Mouse (Mus musculus): Measurements from ENCODE around the gene Atp6v0d1. TPM values are rescaled to one million over a fixed set of nuclear protein-coding genes. Genes with fewer than 3 reads are reported as not detected.

The Atp6v0d1 gene
- 92.7 and 102 TPM in 2 replicates for polyA plus RNA-seq (2014; fragmentation: Nextera tagmentation; extraction: Ambion mirVana)

DNA sequence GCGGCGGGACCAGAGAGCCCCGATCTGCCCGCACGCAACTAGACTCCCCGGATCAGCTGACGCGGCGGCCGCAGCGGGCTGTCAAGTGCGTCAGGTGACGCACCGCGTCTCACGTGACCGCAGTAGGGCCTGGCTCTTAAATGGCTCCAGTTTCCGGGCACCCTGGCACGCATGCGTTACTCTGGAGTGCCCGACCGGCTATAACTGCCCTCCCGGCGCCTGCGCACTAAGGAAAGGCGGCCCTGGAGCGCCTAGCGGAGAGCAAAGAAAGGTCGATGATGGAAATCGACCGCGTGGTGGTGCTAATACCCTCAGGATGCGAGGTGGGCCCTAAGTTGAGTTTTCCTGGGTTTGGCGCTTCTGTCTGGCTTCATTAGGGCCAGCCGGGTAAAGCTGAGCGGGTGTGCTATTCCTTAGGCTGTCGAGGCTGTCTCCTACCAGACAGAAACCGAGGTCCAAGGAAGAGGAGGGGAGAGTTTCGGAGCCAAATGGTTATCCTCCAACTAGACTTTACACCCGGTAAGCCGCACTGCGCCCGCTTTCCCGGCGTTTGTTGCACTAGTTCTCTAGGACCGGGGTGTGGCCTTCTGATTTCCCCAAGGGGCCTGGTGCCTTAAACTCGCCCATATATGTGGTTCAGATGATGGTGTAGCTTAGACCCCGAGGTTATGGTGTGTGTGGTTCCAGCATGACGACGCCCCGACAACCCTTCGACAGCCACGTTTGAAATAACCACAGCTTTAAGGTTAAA, at the start of gene Atp6v0d1:
Gene Atp6v0d1, minus strand, starts transcription at position 96 of the 751 bp plus-strand sequence.
- Histone ChIP-seq H3K4me3 (ENCODE audit: low read depth, low read length) (peak within 1 kb of the TSS; percentile 93), H3K9me3 (ENCODE audit: control insufficient read depth, low read length) (no peaks in the 10 kb centered on the region), H3K27me3 (replicated peaks; ENCODE audit: control insufficient read depth, insufficient read depth, low read length) (no peaks in the 10 kb centered on the region), H3K27ac (replicated peaks; ENCODE audit: low read depth, low read length) (peak within 1 kb of the TSS; percentile 75; the same call in 1 of the 2 replicates), H3K36me3 (ENCODE audit: control insufficient read depth, insufficient read depth, low read length) (no peaks in the 10 kb centered on the region), H3K4me2 (ENCODE audit: low read depth, low read length) (peak within 1 kb of the TSS; percentile 75), H3K9ac (ENCODE audit: low read depth, low read length) (peak within 1 kb of the TSS; percentile 87), H3K4me1 (ENCODE audit: control insufficient read depth, insufficient read depth, low read length) (no peaks in the 10 kb centered on the region; the same call in 1 of the 2 replicates)
- WGBS, result 4% methylated on average over 48 of the region's 53 CpGs
- peak; percentile 100 for DNase-seq (ENCODE audit: low spot score)
- ATAC-seq (ENCODE audit: low read depth), result peak; percentile 99

DNA sequence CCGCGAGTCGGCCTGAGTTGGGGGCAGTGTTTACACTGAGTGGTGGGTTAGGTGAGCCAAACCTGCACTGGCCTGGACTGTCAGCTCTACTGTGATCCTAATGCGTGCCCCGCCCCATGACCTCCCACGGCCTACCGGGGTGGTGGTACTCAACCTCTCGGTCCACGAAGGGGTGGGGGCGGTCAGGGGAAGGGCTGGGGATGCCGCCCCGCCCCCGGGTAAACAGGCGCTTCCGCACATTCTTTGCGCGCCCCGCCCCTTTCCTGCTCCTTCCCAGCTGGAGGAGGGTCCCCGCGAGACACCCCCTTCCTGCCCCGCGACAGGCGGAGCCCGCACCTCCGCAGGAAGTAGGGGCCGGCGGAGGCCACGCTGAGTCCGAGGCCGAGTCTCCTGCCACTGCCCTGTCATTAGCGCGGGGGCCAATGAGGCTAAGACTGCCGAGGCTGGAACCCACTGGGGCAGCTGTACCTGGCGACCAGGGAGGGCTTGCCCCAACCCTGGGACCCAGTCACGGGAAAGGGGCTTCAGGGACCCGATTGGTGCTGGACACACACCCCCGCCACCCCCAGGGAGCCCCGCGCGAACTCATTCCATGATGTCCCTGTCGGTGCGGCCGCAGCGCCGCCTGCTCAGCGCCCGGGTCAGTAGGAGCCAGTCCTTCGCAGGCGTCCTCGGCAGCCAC, 48.1 kb upstream of the Atp6v0d1 start:
- Histone ChIP-seq H3K27me3 (replicated peaks; ENCODE audit: control insufficient read depth, insufficient read depth, low read length) (peaks cover 14% of the 10 kb centered on the region; the same call in 1 of the 2 replicates), H3K9ac (ENCODE audit: low read depth, low read length) (peak overlapping the region; percentile 65), H3K4me1 (ENCODE audit: control insufficient read depth, insufficient read depth, low read length) (peaks cover 6% of the 10 kb centered on the region), H3K27ac (replicated peaks; ENCODE audit: low read depth, low read length) (no peak overlapping the region), H3K36me3 (ENCODE audit: control insufficient read depth, insufficient read depth, low read length) (peaks cover 41% of the 10 kb centered on the region), H3K9me3 (ENCODE audit: control insufficient read depth, low read length) (no peaks in the 10 kb centered on the region), H3K4me2 (ENCODE audit: low read depth, low read length) (peak overlapping the region; percentile 98), H3K4me3 (ENCODE audit: low read depth, low read length) (peak overlapping the region; percentile 51)
- DNase-seq (ENCODE audit: low spot score), result peak; percentile 74
- peak; percentile 55 for ATAC-seq (ENCODE audit: low read depth)
- WGBS, result 5% methylated on average over 28 of the region's 50 CpGs

DNA sequence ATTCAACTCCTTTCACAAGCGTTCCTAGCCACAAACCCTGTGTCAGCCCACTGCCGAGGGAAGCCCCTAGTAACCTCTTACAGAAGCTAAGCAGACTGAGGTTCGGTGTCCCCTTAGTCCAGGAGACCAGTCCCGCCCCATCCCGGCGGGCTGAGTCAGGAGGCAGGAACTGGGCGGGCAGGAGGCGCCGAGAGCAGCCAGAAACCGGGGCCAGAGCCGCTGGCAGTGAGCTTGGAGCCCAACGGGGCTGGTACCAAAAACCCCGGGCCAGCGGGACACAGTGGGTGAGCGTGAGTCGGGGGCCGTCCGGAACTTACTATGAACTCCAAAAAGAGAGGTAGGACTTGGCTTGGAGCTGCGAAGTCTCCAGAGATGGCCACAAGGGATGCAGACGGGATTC, 47.2 kb upstream of the Atp6v0d1 start:
- Histone ChIP-seq H3K4me1 (ENCODE audit: control insufficient read depth, insufficient read depth, low read length) (peaks cover 6% of the 10 kb centered on the region), H3K9ac (ENCODE audit: low read depth, low read length) (peak overlapping the region; percentile 31; the same call in 1 of the 2 replicates), H3K9me3 (ENCODE audit: control insufficient read depth, low read length) (no peaks in the 10 kb centered on the region), H3K27me3 (replicated peaks; ENCODE audit: control insufficient read depth, insufficient read depth, low read length) (peaks cover 14% of the 10 kb centered on the region; the same call in 1 of the 2 replicates), H3K27ac (replicated peaks; ENCODE audit: low read depth, low read length) (no peak overlapping the region), H3K4me2 (ENCODE audit: low read depth, low read length) (peak overlapping the region; percentile 98), H3K36me3 (ENCODE audit: control insufficient read depth, insufficient read depth, low read length) (peaks cover 32% of the 10 kb centered on the region), H3K4me3 (ENCODE audit: low read depth, low read length) (peak overlapping the region; percentile 51)
- ATAC-seq (ENCODE audit: low read depth) (0 out of 2 replicates have a peak, but pooled peaks have one; percentile 17), DNase-seq (ENCODE audit: low spot score) (no peak)
- WGBS, result 4% methylated on average over 20 of the region's 20 CpGs

GRCm38 (mm10) chr8:105611836-105612235, 46.0 kb upstream of the Atp6v0d1 start:
- peaks cover 20% of the 10 kb centered on the region for H3K36me3 ChIP-seq (ENCODE audit: control insufficient read depth, insufficient read depth, low read length)
- no peak for ATAC-seq (ENCODE audit: low read depth)

DNA sequence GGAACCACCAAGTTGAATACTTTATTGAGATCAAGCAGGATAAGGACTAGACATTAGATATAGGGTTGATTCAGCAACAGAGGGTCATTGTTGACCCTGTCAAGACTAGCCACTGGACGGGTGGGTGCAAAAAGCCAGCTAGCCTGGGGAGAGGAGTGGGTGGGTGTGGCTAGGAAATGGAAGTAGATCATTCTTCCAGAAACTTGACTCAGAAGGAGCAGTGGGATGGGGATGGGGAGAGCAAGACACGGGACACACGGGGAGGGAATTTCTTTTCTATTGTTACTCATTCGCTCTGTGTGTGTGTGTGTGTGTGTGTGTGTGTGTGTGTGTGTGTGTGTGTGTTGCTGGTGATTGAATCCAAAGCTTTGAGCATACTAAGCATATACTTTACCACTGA, 43.9 kb upstream of the Atp6v0d1 start:
- no peak overlapping the region for H3K4me3 ChIP-seq (ENCODE audit: low read depth, low read length)
- peaks cover 14% of the 10 kb centered on the region; the same call in 1 of the 2 replicates for H3K27me3 ChIP-seq (replicated peaks; ENCODE audit: control insufficient read depth, insufficient read depth, low read length)
- no peaks in the 10 kb centered on the region for H3K36me3 ChIP-seq (ENCODE audit: control insufficient read depth, insufficient read depth, low read length)
- 62% methylated on average over 4 of the region's 4 CpGs for WGBS
- DNase-seq (ENCODE audit: low spot score), result no peak
- no peak overlapping the region for H3K27ac ChIP-seq (replicated peaks; ENCODE audit: low read depth, low read length)
- peaks cover 18% of the 10 kb centered on the region for H3K4me1 ChIP-seq (ENCODE audit: control insufficient read depth, insufficient read depth, low read length)
- ATAC-seq (ENCODE audit: low read depth), result no peak
- no peak overlapping the region for H3K4me2 ChIP-seq (ENCODE audit: low read depth, low read length)
- no peaks in the 10 kb centered on the region for H3K9me3 ChIP-seq (ENCODE audit: control insufficient read depth, low read length)
- no peak overlapping the region for H3K9ac ChIP-seq (ENCODE audit: low read depth, low read length)

More at GRCm38 (mm10) chr8:105611836-105612235, 46.0 kb upstream of the Atp6v0d1 start:
- Histone ChIP-seq H3K9me3 (ENCODE audit: control insufficient read depth, low read length) (no peaks in the 10 kb centered on the region), H3K4me1 (ENCODE audit: control insufficient read depth, insufficient read depth, low read length) (peaks cover 10% of the 10 kb centered on the region), H3K4me3 (ENCODE audit: low read depth, low read length) (no peak overlapping the region), H3K27me3 (replicated peaks; ENCODE audit: control insufficient read depth, insufficient read depth, low read length) (peaks cover 14% of the 10 kb centered on the region; the same call in 1 of the 2 replicates), H3K4me2 (ENCODE audit: low read depth, low read length) (no peak overlapping the region), H3K27ac (replicated peaks; ENCODE audit: low read depth, low read length) (no peak overlapping the region), H3K9ac (ENCODE audit: low read depth, low read length) (no peak overlapping the region)
- WGBS, result 86% methylated on average over 9 of the region's 9 CpGs
- no peak for DNase-seq (ENCODE audit: low spot score)

- no peak overlapping the region for H3K4me3 ChIP-seq (ENCODE audit: low read depth, low read length)
- no peak overlapping the region for H3K4me2 ChIP-seq (ENCODE audit: low read depth, low read length)
- no peaks in the 10 kb centered on the region for H3K36me3 ChIP-seq (ENCODE audit: control insufficient read depth, insufficient read depth, low read length)
- 73% methylated on average over 2 of the region's 2 CpGs for WGBS
- peaks cover 18% of the 10 kb centered on the region for H3K4me1 ChIP-seq (ENCODE audit: control insufficient read depth, insufficient read depth, low read length)
- H3K27me3 ChIP-seq (replicated peaks; ENCODE audit: control insufficient read depth, insufficient read depth, low read length), result peaks cover 14% of the 10 kb centered on the region; the same call in 1 of the 2 replicates
- no peak overlapping the region for H3K27ac ChIP-seq (replicated peaks; ENCODE audit: low read depth, low read length)
- ATAC-seq (ENCODE audit: low read depth), result no peak
- no peak overlapping the region for H3K9ac ChIP-seq (ENCODE audit: low read depth, low read length)
- no peaks in the 10 kb centered on the region for H3K9me3 ChIP-seq (ENCODE audit: control insufficient read depth, low read length)
- no peak for DNase-seq (ENCODE audit: low spot score)
Observed at GRCm38 (mm10) chr8:105609355-105609754, 43.5 kb upstream of the Atp6v0d1 start.

DNA sequence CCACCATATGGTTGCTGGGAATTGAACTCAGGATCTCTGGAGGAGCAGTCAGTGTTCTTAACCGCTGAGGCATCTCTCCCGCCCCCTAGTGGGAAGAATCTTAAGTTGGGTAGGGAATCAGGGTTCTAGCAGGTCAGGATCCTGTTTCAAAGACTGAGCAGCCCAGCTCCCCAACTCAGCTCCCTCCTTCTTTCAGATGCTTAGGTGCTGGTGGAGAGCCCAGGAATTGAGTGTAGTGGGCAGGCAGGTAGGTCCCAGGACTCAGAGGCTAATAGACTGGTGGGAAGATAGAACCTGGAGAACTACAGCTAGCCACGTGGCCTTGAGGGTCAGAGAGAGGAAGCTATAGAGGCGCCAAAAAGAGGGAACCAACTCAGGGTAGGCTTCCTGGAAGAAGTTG, 41.8 kb upstream of the Atp6v0d1 start:
- 38% methylated on average over 4 of the region's 4 CpGs for WGBS
- H3K4me2 ChIP-seq (ENCODE audit: low read depth, low read length), result no peak overlapping the region
- peaks cover 10% of the 10 kb centered on the region; the same call in 1 of the 2 replicates for H3K27me3 ChIP-seq (replicated peaks; ENCODE audit: control insufficient read depth, insufficient read depth, low read length)
- ATAC-seq (ENCODE audit: low read depth), result no peak
- H3K4me3 ChIP-seq (ENCODE audit: low read depth, low read length), result no peak overlapping the region
- DNase-seq (ENCODE audit: low spot score), result peak; percentile 30
- no peaks in the 10 kb centered on the region for H3K36me3 ChIP-seq (ENCODE audit: control insufficient read depth, insufficient read depth, low read length)
- H3K4me1 ChIP-seq (ENCODE audit: control insufficient read depth, insufficient read depth, low read length), result peaks cover 12% of the 10 kb centered on the region
- H3K9me3 ChIP-seq (ENCODE audit: control insufficient read depth, low read length), result no peaks in the 10 kb centered on the region
- no peak overlapping the region for H3K9ac ChIP-seq (ENCODE audit: low read depth, low read length)
- no peak overlapping the region for H3K27ac ChIP-seq (replicated peaks; ENCODE audit: low read depth, low read length)

DNA sequence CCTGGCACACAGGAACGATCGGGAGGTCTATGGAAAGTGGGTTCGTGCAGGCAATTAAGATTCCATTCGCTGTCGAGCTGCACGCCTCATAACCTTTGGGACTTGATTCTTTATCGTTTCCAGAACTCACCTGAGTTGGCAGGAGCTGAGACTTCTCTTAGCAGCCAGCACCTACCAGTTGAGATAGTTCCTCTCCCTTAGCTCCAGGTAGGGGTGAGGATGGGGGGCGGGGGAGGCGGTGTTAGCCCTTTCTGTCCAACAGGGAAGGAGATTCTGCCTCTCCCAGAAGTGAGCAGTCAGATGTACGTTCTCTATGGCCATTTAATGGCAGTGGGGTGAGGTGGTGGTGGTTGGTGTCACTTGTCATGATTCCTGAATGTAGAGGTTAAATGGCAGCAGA, 41.2 kb upstream of the Atp6v0d1 start:
- H3K27me3 ChIP-seq (replicated peaks; ENCODE audit: control insufficient read depth, insufficient read depth, low read length), result 0 out of 2 replicates have a peak, but pooled peaks cover 4% of the 10 kb centered on the region
- H3K9me3 ChIP-seq (ENCODE audit: control insufficient read depth, low read length), result no peaks in the 10 kb centered on the region
- peak overlapping the region; percentile 88 for H3K27ac ChIP-seq (replicated peaks; ENCODE audit: low read depth, low read length)
- peaks cover 12% of the 10 kb centered on the region for H3K4me1 ChIP-seq (ENCODE audit: control insufficient read depth, insufficient read depth, low read length)
- 10% methylated on average over 10 of the region's 10 CpGs for WGBS
- H3K36me3 ChIP-seq (ENCODE audit: control insufficient read depth, insufficient read depth, low read length), result no peaks in the 10 kb centered on the region
- H3K4me2 ChIP-seq (ENCODE audit: low read depth, low read length), result peak overlapping the region; percentile 78
- no peak for DNase-seq (ENCODE audit: low spot score)
- peak overlapping the region; percentile 80 for H3K4me3 ChIP-seq (ENCODE audit: low read depth, low read length)
- ATAC-seq (ENCODE audit: low read depth), result no peak
- H3K9ac ChIP-seq (ENCODE audit: low read depth, low read length), result peak overlapping the region; percentile 86

Measured in embryonic facial prominence, embryonic 14.5 days (tissue).